Mouse (Mus musculus): ENCODE measurements around the gene Mrc2. TPM values are rescaled to one million over a fixed set of nuclear protein-coding genes. Genes with fewer than 3 reads are reported as not detected.

The Mrc2 gene
- polyA plus RNA-seq, 1 experiment from 2014 or later = 0.32 TPM

DNA sequence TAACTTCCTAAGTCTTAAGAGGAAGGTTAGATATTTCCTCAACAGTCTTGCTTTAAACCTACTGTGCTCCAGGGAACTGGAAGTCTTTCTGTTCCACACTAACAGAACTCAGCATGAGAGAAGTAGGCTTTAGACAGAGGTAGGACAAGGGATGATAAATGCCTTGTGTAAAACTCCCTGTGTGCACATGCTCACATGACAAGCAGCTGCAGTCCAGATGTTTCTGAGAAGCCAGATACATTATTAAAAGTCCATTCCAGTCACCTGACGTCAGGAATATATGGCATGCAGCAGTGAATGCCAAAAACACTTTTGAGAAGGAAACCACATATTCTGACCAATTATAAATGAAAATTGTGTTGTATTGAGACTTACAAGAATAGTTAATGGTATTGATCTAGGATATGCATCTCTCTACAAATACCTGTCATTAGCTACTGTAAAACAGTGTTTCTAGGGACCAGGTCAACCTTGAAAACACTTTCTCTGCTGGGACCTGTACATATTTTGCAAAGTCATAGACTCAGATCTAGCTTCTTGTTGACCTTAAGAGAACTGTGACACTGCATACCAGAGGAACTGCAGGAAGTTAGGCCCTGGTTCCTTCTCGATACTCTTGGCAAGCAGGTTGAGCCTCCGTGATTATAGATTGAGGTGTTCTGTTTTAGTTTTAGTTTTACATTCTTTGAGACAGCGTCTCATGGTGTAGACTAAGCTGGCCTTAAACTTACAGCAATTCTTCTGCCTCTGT lies 30.7 kb upstream of the Mrc2 start:
- TF ChIP-seq EP300 (IDR thresholded peaks at IDR 0.05; ENCODE audit: low read depth) = no peak
- no peak for TF ChIP-seq CTCF (IDR thresholded peaks at IDR 0.05; ENCODE audit: low read depth)
- Histone ChIP-seq H3K4me3 (ENCODE audit: low read depth, low read length) (no peak overlapping the region), H3K36me3 (replicated peaks; ENCODE audit: insufficient read depth, low read length) (peaks cover 69% of the 10 kb centered on the region), H3K4me2 (ENCODE audit: low read depth, low read length) (no peak overlapping the region), H3K9me3 (ENCODE audit: low read length) (no peaks in the 10 kb centered on the region), H3K9ac (replicated peaks) (no peak overlapping the region), H3K4me1 (ENCODE audit: insufficient read depth) (no peaks in the 10 kb centered on the region), H3K27ac (ENCODE audit: low read depth) (no peak overlapping the region), H3K27me3 (ENCODE audit: insufficient read depth, low read length) (no peaks in the 10 kb centered on the region)
- DNase-seq (no peak), ATAC-seq (no peak)
- WGBS (ENCODE audit: insufficient replicate concordance) = 84% methylated on average over 4 of the region's 4 CpGs

DNA sequence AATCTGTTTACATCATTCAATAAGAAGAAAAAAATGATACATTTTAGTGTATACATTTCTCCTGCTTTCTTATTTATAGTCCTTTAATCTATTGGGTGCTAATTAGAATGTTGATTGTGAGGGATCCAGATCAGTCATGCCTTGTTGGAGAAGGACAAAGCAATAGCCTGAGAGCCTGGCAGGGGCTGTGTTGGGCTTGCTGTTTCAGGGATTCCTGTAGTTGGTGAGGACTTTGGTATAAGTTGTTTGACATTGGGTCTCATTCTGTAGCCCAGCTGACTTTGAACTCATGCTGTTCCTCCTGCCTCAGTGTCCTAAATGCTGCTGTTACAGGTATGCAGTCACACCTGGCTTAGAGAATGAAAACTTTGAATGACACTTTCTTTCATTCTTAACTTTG lies 27.9 kb upstream of the Mrc2 start:
- TF ChIP-seq EP300 (IDR thresholded peaks at IDR 0.05; ENCODE audit: low read depth) = no peak
- no peak for TF ChIP-seq CTCF (IDR thresholded peaks at IDR 0.05; ENCODE audit: low read depth)
- H3K9ac ChIP-seq (replicated peaks) = no peak overlapping the region
- H3K4me1 ChIP-seq (ENCODE audit: insufficient read depth) = no peaks in the 10 kb centered on the region
- peaks cover 78% of the 10 kb centered on the region for H3K36me3 ChIP-seq (replicated peaks; ENCODE audit: insufficient read depth, low read length)
- no peak overlapping the region for H3K4me2 ChIP-seq (ENCODE audit: low read depth, low read length)
- no peak for DNase-seq
- no peak for ATAC-seq
- no peak overlapping the region for H3K27ac ChIP-seq (ENCODE audit: low read depth)
- no peak overlapping the region for H3K4me3 ChIP-seq (ENCODE audit: low read depth, low read length)
- H3K27me3 ChIP-seq (ENCODE audit: insufficient read depth, low read length) = no peaks in the 10 kb centered on the region
- H3K9me3 ChIP-seq (ENCODE audit: low read length) = no peaks in the 10 kb centered on the region

DNA sequence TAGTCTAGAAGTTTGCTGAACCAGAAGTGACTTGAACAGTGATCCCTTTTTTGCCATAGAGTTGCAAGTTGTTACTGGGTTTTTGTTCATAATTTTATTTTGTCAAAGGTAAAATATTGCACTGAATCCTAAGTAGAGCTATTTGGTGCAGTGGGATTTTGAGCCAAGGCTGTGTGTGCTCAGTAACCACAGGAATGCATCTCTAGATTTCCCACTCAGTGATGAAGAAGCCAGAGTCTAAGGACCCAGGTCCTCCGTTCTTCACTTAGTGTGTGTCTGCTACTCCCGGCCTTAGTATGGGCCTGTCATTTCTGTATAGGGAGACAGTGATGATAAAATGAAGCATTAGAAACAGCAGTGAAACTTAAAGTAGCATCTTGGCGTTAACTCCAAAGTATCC lies 27.5 kb upstream of the Mrc2 start:
- Histone ChIP-seq H3K27me3 (ENCODE audit: insufficient read depth, low read length) (no peaks in the 10 kb centered on the region), H3K36me3 (replicated peaks; ENCODE audit: insufficient read depth, low read length) (peaks cover 76% of the 10 kb centered on the region), H3K4me3 (ENCODE audit: low read depth, low read length) (no peak overlapping the region), H3K9me3 (ENCODE audit: low read length) (no peaks in the 10 kb centered on the region), H3K9ac (replicated peaks) (no peak overlapping the region), H3K27ac (ENCODE audit: low read depth) (no peak overlapping the region), H3K4me2 (ENCODE audit: low read depth, low read length) (no peak overlapping the region), H3K4me1 (ENCODE audit: insufficient read depth) (no peaks in the 10 kb centered on the region)
- 92% methylated on average over 3 of the region's 3 CpGs for WGBS (ENCODE audit: insufficient replicate concordance)
- no peak for TF ChIP-seq CTCF (IDR thresholded peaks at IDR 0.05; ENCODE audit: low read depth)
- TF ChIP-seq EP300 (IDR thresholded peaks at IDR 0.05; ENCODE audit: low read depth) = no peak
- ATAC-seq (no peak), DNase-seq (no peak)

DNA sequence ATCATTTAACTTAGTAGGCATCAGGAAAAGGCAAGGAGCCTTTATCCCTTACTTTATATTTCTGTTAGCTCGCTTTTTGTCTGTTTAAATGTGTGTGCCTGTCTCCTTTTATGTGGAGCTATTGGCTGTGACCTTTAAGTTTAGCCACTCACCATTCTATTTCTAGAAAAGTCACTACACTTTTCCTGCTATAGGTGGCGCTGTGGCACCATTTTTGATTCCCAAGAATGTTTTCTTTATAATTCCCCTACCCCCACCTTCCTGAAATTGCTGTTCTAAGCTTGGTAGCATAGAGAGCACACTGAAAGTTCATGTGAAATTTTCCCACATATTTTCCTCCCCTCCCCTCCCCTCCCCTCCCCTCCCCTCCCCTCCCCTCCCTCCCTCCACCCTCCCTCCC lies 22.3 kb upstream of the Mrc2 start:
- Histone ChIP-seq H3K36me3 (replicated peaks; ENCODE audit: insufficient read depth, low read length) (peaks cover 56% of the 10 kb centered on the region), H3K9me3 (ENCODE audit: low read length) (no peaks in the 10 kb centered on the region), H3K9ac (replicated peaks) (no peak overlapping the region), H3K4me3 (ENCODE audit: low read depth, low read length) (no peak overlapping the region), H3K27ac (ENCODE audit: low read depth) (no peak overlapping the region), H3K27me3 (ENCODE audit: insufficient read depth, low read length) (no peaks in the 10 kb centered on the region), H3K4me2 (ENCODE audit: low read depth, low read length) (no peak overlapping the region), H3K4me1 (ENCODE audit: insufficient read depth) (no peaks in the 10 kb centered on the region)
- peak; percentile 66 for TF ChIP-seq CTCF (IDR thresholded peaks at IDR 0.05; ENCODE audit: low read depth)
- no peak for TF ChIP-seq EP300 (IDR thresholded peaks at IDR 0.05; ENCODE audit: low read depth)
- ATAC-seq = no peak
- DNase-seq = peak; percentile 53
- 27% methylated on average over 2 of the region's 2 CpGs for WGBS (ENCODE audit: insufficient replicate concordance)

DNA sequence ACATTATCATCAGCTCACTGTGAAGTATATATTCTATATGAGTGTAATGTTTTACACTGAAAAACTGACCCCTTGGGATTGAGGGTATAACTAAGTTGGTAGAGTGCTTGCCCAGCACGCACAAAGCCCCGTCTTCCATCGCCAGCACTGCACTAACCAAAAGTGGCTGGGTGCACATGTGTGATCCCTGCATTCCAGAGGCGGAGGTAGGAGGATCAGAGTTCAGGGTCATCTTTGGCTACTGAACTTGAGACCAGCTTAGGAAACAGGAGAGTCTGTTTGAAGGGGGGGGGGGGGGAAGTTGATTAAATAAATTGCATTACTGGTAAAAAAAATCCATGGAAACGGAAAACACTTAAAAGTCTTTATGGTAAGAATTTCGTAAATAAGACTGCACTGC lies 12.0 kb upstream of the Mrc2 start:
- no peak overlapping the region for H3K4me2 ChIP-seq (ENCODE audit: low read depth, low read length)
- peaks cover 69% of the 10 kb centered on the region for H3K36me3 ChIP-seq (replicated peaks; ENCODE audit: insufficient read depth, low read length)

DNA sequence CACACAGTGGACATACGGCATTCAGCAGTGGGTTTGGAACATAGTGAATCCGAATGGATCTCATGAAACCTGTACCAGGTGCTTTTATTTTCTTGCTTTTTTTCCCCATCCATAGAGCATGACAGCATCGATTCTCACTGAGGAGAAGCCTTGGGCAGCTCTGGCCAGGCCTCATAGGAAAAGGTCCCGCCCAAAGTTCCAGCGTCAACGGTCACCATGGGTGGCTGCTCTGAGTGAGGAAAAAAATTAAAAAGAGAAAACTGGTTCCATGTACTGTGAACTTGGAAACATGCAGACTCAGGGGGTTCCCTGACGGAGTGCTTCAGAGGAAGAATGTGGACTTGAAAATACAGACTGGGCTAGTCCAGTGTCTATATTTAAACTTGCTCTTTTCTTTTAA lies 11.2 kb upstream of the Mrc2 start:
- Histone ChIP-seq H3K4me2 (ENCODE audit: low read depth, low read length) (no peak overlapping the region), H3K36me3 (replicated peaks; ENCODE audit: insufficient read depth, low read length) (peaks cover 62% of the 10 kb centered on the region), H3K9me3 (ENCODE audit: low read length) (no peaks in the 10 kb centered on the region), H3K27ac (ENCODE audit: low read depth) (no peak overlapping the region), H3K4me3 (ENCODE audit: low read depth, low read length) (no peak overlapping the region), H3K4me1 (ENCODE audit: insufficient read depth) (no peaks in the 10 kb centered on the region), H3K27me3 (ENCODE audit: insufficient read depth, low read length) (no peaks in the 10 kb centered on the region), H3K9ac (replicated peaks) (no peak overlapping the region)
- TF ChIP-seq EP300 (IDR thresholded peaks at IDR 0.05; ENCODE audit: low read depth) (no peak), CTCF (IDR thresholded peaks at IDR 0.05; ENCODE audit: low read depth) (no peak)
- 88% methylated on average over 7 of the region's 7 CpGs for WGBS (ENCODE audit: insufficient replicate concordance)
- no peak for DNase-seq
- no peak for ATAC-seq

More for the DNA sequence above, 12.0 kb upstream of the Mrc2 start:
- H3K4me1 ChIP-seq (ENCODE audit: insufficient read depth) = no peaks in the 10 kb centered on the region
- H3K9ac ChIP-seq (replicated peaks) = no peak overlapping the region
- H3K27ac ChIP-seq (ENCODE audit: low read depth) = no peak overlapping the region
- ATAC-seq (no peak), DNase-seq (no peak)
- TF ChIP-seq EP300 (IDR thresholded peaks at IDR 0.05; ENCODE audit: low read depth) (no peak), CTCF (IDR thresholded peaks at IDR 0.05; ENCODE audit: low read depth) (no peak)
- 80% methylated on average over 6 of the region's 6 CpGs for WGBS (ENCODE audit: insufficient replicate concordance)
- H3K27me3 ChIP-seq (ENCODE audit: insufficient read depth, low read length) = no peaks in the 10 kb centered on the region
- H3K4me3 ChIP-seq (ENCODE audit: low read depth, low read length) = no peak overlapping the region
- no peaks in the 10 kb centered on the region for H3K9me3 ChIP-seq (ENCODE audit: low read length)

All from liver, postnatal 0 days (tissue).